Mouse (Mus musculus): ENCODE results near the gene Ccdc142. TPM values are rescaled to one million over a fixed set of nuclear protein-coding genes. Genes with fewer than 3 reads are reported as not detected.
A peak's percentile ranks its signal among the peaks of the same experiment; 100 is the strongest.

Gene Ccdc142
- polyA plus RNA-seq, 1 experiment from 2014 or later = 1.5 TPM

- DNase-seq (ENCODE audit: low spot score) (no peak), ATAC-seq (no peak)
- H3K4me1 ChIP-seq (ENCODE audit: insufficient read depth, low read depth, low read length) = peaks cover 9% of the 10 kb centered on the region
- H3K27ac ChIP-seq (ENCODE audit: low read length) = no peak overlapping the region
- TF ChIP-seq EP300 (IDR thresholded peaks at IDR 0.05) = no peak
- TF ChIP-seq CTCF (IDR thresholded peaks at IDR 0.05) = peak; percentile 49
- WGBS = 87% methylated on average over 5 of the region's 5 CpGs
- H3K4me3 ChIP-seq (ENCODE audit: low read depth, low read length) = no peak overlapping the region
- no peaks in the 10 kb centered on the region for H3K9me3 ChIP-seq (ENCODE audit: low read length)
- no peaks in the 10 kb centered on the region for H3K36me3 ChIP-seq (ENCODE audit: insufficient read depth, low read length)
- no peaks in the 10 kb centered on the region for H3K27me3 ChIP-seq (replicated peaks; ENCODE audit: insufficient read depth, low read length)
- no peak overlapping the region for H3K4me2 ChIP-seq (replicated peaks; ENCODE audit: low read depth, low read length)
- H3K9ac ChIP-seq (replicated peaks; ENCODE audit: low read depth) = no peak overlapping the region
These were observed 26.0 kb downstream of the Ccdc142 start for GRCm38 (mm10) chr6:83127419-83127818.

GRCm38 (mm10) chr6:83131469-83132034 lies 30.2 kb downstream of the Ccdc142 start:
- H3K27me3 ChIP-seq (replicated peaks; ENCODE audit: insufficient read depth, low read length) = no peaks in the 10 kb centered on the region
- H3K9ac ChIP-seq (replicated peaks; ENCODE audit: low read depth) = no peak overlapping the region
- WGBS = 32% methylated on average over 6 of the region's 6 CpGs
- TF ChIP-seq EP300 (IDR thresholded peaks at IDR 0.05) = peak; percentile 82
- TF ChIP-seq CTCF (IDR thresholded peaks at IDR 0.05) = no peak
- no peak overlapping the region for H3K4me3 ChIP-seq (ENCODE audit: low read depth, low read length)
- H3K27ac ChIP-seq (ENCODE audit: low read length) = peak overlapping the region; percentile 54
- 0 out of 2 replicates have a peak overlapping the region, but pooled peaks have one; percentile 0 for H3K4me2 ChIP-seq (replicated peaks; ENCODE audit: low read depth, low read length)
- H3K9me3 ChIP-seq (ENCODE audit: low read length) = no peaks in the 10 kb centered on the region
- DNase-seq (ENCODE audit: low spot score) = peak; percentile 90
- ATAC-seq = peak; percentile 82
- peaks cover 17% of the 10 kb centered on the region; the same call in 1 of the 2 replicates for H3K4me1 ChIP-seq (ENCODE audit: insufficient read depth, low read depth, low read length)
- H3K36me3 ChIP-seq (ENCODE audit: insufficient read depth, low read length) = no peaks in the 10 kb centered on the region

- no peaks in the 10 kb centered on the region for H3K9me3 ChIP-seq (ENCODE audit: low read length)
- H3K27ac ChIP-seq (ENCODE audit: low read length) = 0 out of 2 replicates have a peak overlapping the region, but pooled peaks have one; percentile 11
- H3K4me1 ChIP-seq (ENCODE audit: insufficient read depth, low read depth, low read length) = peaks cover 20% of the 10 kb centered on the region; the same call in 1 of the 2 replicates
- H3K27me3 ChIP-seq (replicated peaks; ENCODE audit: insufficient read depth, low read length) = no peaks in the 10 kb centered on the region
- no peak overlapping the region for H3K4me3 ChIP-seq (ENCODE audit: low read depth, low read length)
- no peak for TF ChIP-seq EP300 (IDR thresholded peaks at IDR 0.05)
- no peak for TF ChIP-seq CTCF (IDR thresholded peaks at IDR 0.05)
- WGBS = 58% methylated on average over 9 of the region's 9 CpGs
- DNase-seq (ENCODE audit: low spot score) (no peak), ATAC-seq (no peak)
- H3K9ac ChIP-seq (replicated peaks; ENCODE audit: low read depth) = no peak overlapping the region
- H3K36me3 ChIP-seq (ENCODE audit: insufficient read depth, low read length) = no peaks in the 10 kb centered on the region
- H3K4me2 ChIP-seq (replicated peaks; ENCODE audit: low read depth, low read length) = no peak overlapping the region
These were observed 30.9 kb downstream of the Ccdc142 start for GRCm38 (mm10) chr6:83132176-83132919.

GRCm38 (mm10) chr6:83134226-83134625 lies 32.8 kb downstream of the Ccdc142 start:
- TF ChIP-seq CTCF (IDR thresholded peaks at IDR 0.05) (no peak), EP300 (IDR thresholded peaks at IDR 0.05) (no peak)
- H3K36me3 ChIP-seq (ENCODE audit: insufficient read depth, low read length) = no peaks in the 10 kb centered on the region
- no peak overlapping the region for H3K4me2 ChIP-seq (replicated peaks; ENCODE audit: low read depth, low read length)
- no peak overlapping the region for H3K9ac ChIP-seq (replicated peaks; ENCODE audit: low read depth)
- no peak overlapping the region for H3K4me3 ChIP-seq (ENCODE audit: low read depth, low read length)
- WGBS = 60% methylated on average over 3 of the region's 3 CpGs
- DNase-seq (ENCODE audit: low spot score) = no peak
- peaks cover 23% of the 10 kb centered on the region; the same call in 1 of the 2 replicates for H3K4me1 ChIP-seq (ENCODE audit: insufficient read depth, low read depth, low read length)
- no peak overlapping the region for H3K27ac ChIP-seq (ENCODE audit: low read length)
- no peak for ATAC-seq
- no peaks in the 10 kb centered on the region for H3K27me3 ChIP-seq (replicated peaks; ENCODE audit: insufficient read depth, low read length)
- H3K9me3 ChIP-seq (ENCODE audit: low read length) = no peaks in the 10 kb centered on the region

GRCm38 (mm10) chr6:83134951-83135513 lies 33.6 kb downstream of the Ccdc142 start, which contains the start of gene Rtkn:
TSS of gene Rtkn (plus strand) at chr6:83135463.
- ATAC-seq (no peak), DNase-seq (ENCODE audit: low spot score) (peak; percentile 44)
- no peaks in the 10 kb centered on the region for H3K27me3 ChIP-seq (replicated peaks; ENCODE audit: insufficient read depth, low read length)
- H3K9me3 ChIP-seq (ENCODE audit: low read length) = no peaks in the 10 kb centered on the region
- TF ChIP-seq CTCF (IDR thresholded peaks at IDR 0.05) (no peak), EP300 (IDR thresholded peaks at IDR 0.05) (no peak)
- no peaks in the 10 kb centered on the region for H3K36me3 ChIP-seq (ENCODE audit: insufficient read depth, low read length)
- H3K4me3 ChIP-seq (ENCODE audit: low read depth, low read length) = peak within 1 kb of the TSS; percentile 51
- H3K9ac ChIP-seq (replicated peaks; ENCODE audit: low read depth) = peak within 1 kb of the TSS; percentile 52
- WGBS = 46% methylated on average over 7 of the region's 7 CpGs
- H3K27ac ChIP-seq (ENCODE audit: low read length) = peak within 1 kb of the TSS; percentile 96
- peak within 1 kb of the TSS; percentile 89 for H3K4me2 ChIP-seq (replicated peaks; ENCODE audit: low read depth, low read length)
- peaks cover 23% of the 10 kb centered on the region; the same call in 1 of the 2 replicates for H3K4me1 ChIP-seq (ENCODE audit: insufficient read depth, low read depth, low read length)

- Histone ChIP-seq H3K9ac (replicated peaks; ENCODE audit: low read depth) (peak overlapping the region; percentile 52), H3K36me3 (ENCODE audit: insufficient read depth, low read length) (no peaks in the 10 kb centered on the region), H3K4me2 (replicated peaks; ENCODE audit: low read depth, low read length) (peak overlapping the region; percentile 89), H3K27me3 (replicated peaks; ENCODE audit: insufficient read depth, low read length) (no peaks in the 10 kb centered on the region), H3K4me3 (ENCODE audit: low read depth, low read length) (peak overlapping the region; percentile 51), H3K4me1 (ENCODE audit: insufficient read depth, low read depth, low read length) (peaks cover 23% of the 10 kb centered on the region; the same call in 1 of the 2 replicates), H3K9me3 (ENCODE audit: low read length) (no peaks in the 10 kb centered on the region), H3K27ac (ENCODE audit: low read length) (peak overlapping the region; percentile 96)
- TF ChIP-seq CTCF (IDR thresholded peaks at IDR 0.05) = no peak
- TF ChIP-seq EP300 (IDR thresholded peaks at IDR 0.05) = no peak
- DNase-seq (ENCODE audit: low spot score) (peak; percentile 76), ATAC-seq (peak; percentile 18)
- WGBS = 7% methylated on average over 35 of the region's 37 CpGs
These were observed 34.3 kb downstream of the Ccdc142 start for GRCm38 (mm10) chr6:83135571-83136161.
